Mouse (Mus musculus) C2C12 (cell line): ENCODE data around the gene Smarca4. TPM values are rescaled to one million over a fixed set of nuclear protein-coding genes. Genes with fewer than 3 reads are reported as not detected.
"Not testable (repeated sequence)": the region's sequence is repeated elsewhere in the genome, so short reads cannot be mapped to it uniquely, and the experiment has no call there.

Experiments used
- H3K27me3 ChIP-seq: one replicate; pipeline ENCODE4 v1.6.1; 2011; ENCODE audit not compliant: control insufficient read depth, insufficient read depth, insufficient read length
- H3K36me3 ChIP-seq: one replicate; pipeline ENCODE4 v1.6.1; 2011; ENCODE audit not compliant: control insufficient read depth, insufficient read depth
- H3K4me3 ChIP-seq: one replicate; pipeline ENCODE4 v1.5.1; 2011; ENCODE audit warnings: mild to moderate bottlenecking, control low read depth; ENCODE audit not compliant: poor library complexity, insufficient read depth, severe bottlenecking
- H3K79me2 ChIP-seq: one replicate; pipeline ENCODE4 v1.6.1; 2011; ENCODE audit not compliant: control insufficient read depth, insufficient read depth
- H3K79me3 ChIP-seq: one replicate; pipeline ENCODE4 v1.6.1; 2011; ENCODE audit warnings: low read depth, control low read depth
- H3ac ChIP-seq: one replicate; pipeline ENCODE3; 2011; ENCODE audit warnings: low read depth; ENCODE audit not compliant: control insufficient read depth, insufficient read length
- CEBPB ChIP-seq: IDR thresholded peaks from one replicate; pipeline ENCODE4 v1.6.1; 2011; ENCODE audit warnings: low read depth, mild to moderate bottlenecking, control low read depth, moderate library complexity
- CTCF ChIP-seq: IDR thresholded peaks from one replicate; pipeline ENCODE4 v1.5.1; 2011; ENCODE audit not compliant: control insufficient read depth, insufficient read depth, insufficient read length
- FOSL1 ChIP-seq: IDR thresholded peaks from one replicate; pipeline ENCODE4 v1.8.0; 2011; ENCODE audit warnings: mild to moderate bottlenecking, low read length; ENCODE audit not compliant: poor library complexity, insufficient read depth, severe bottlenecking
- MAX ChIP-seq: IDR thresholded peaks from one replicate; pipeline ENCODE4 v1.6.1; 2011; ENCODE audit warnings: mild to moderate bottlenecking, control low read depth
- MYOD1 ChIP-seq: IDR thresholded peaks from one replicate; pipeline ENCODE4 v1.6.1; 2011; ENCODE audit warnings: low read depth; ENCODE audit not compliant: control insufficient read depth, insufficient read length
- MYOG ChIP-seq: IDR thresholded peaks from one replicate; pipeline ENCODE4 v1.6.1; 2011; ENCODE audit not compliant: control insufficient read depth, insufficient read length; ENCODE audit errors: extremely low read depth
- USF1 ChIP-seq: IDR thresholded peaks from one replicate; pipeline ENCODE4 v1.6.1; 2011; ENCODE audit warnings: low read depth, mild to moderate bottlenecking, control low read depth, moderate library complexity
- polyA plus RNA-seq: library from polyadenylated mRNA; unstranded; fragments of >200 nt; fragmentation: generic; extraction: Trizol; gene quantifications from one replicate; pipeline ENCODE4 v1.2.1, GENCODE M21; 2012; ENCODE audit warnings: missing spikeins

Gene Smarca4
- polyA plus RNA-seq, 1 experiment = 72.2 TPM

DNA sequence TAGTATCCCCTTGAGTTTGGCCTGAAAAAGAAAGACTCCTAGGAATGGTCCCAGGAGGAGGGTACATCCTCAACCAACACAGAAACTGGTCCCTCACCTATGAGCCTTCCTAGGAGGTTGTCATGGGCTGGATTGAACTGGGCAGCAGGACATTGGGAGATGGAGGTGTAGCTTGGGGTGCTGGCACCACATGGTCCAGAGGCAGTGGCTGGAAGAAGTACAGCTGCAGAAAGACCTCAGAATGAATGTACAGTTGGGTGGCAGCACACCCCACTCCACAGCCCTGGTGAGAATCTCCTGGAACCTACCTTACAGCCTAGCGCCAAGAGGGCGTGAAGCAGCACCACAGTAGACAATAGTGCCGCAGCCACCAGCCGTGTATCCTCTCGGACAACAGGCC, 26.4 kb upstream of the Smarca4 start:
- Histone ChIP-seq H3ac (no peak overlapping the region), H3K27me3 (no peaks in the 10 kb centered on the region), H3K79me2 (peaks cover 17% of the 10 kb centered on the region), H3K79me3 (peaks cover 11% of the 10 kb centered on the region), H3K4me3 (no peak overlapping the region), H3K36me3 (peaks cover 44% of the 10 kb centered on the region)
- TF ChIP-seq MYOD1 (no peak), CTCF (no peak), FOSL1 (no peak)

DNA sequence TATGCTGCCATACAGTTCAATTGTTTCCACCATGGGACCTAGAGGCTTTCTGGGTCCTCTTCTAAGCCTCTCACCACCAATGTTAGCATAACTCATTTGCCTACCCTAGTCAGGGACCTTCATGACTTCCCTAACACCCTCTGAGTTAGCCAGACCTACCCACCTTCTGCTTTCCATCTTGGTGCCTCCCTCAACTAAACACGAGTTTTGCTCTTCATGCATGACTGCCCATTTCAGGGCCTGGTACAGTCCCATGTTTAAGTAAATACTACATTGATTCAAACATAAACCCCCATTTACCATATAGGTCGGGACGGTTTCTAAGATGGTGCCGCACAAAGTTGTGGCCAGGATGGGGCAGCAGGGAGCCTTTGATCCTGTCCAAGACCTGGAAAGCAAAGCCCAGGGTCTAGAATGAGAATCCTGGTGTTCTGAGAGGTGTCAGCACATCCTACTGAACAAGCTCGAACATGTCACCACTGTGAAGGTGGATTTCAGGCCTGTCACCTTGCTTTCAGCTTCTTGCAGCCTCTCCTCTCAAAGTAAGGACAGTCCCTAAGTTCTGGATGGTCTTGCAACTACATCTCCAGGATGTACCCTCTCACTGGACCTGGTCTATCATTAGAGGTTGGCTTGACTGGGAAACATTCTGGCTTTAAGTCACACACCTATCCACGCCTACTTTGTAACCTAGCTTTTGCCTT, 24.7 kb upstream of the Smarca4 start:
- peaks cover 15% of the 10 kb centered on the region for H3K79me3 ChIP-seq
- peaks cover 28% of the 10 kb centered on the region for H3K79me2 ChIP-seq
- no peak overlapping the region for H3ac ChIP-seq
- H3K4me3 ChIP-seq = no peak overlapping the region
- H3K27me3 ChIP-seq = no peaks in the 10 kb centered on the region
- peaks cover 38% of the 10 kb centered on the region for H3K36me3 ChIP-seq
- TF ChIP-seq MYOG (no peak), USF1 (no peak), CEBPB (no peak), MYOD1 (no peak), MAX (no peak), CTCF (no peak), FOSL1 (no peak)

GRCm38 (mm10) chr9:21591831-21592702, 23.9 kb upstream of the Smarca4 start:
- Histone ChIP-seq H3K4me3 (peak overlapping the region; percentile 82), H3ac (peak overlapping the region; percentile 58), H3K36me3 (peaks cover 31% of the 10 kb centered on the region), H3K79me2 (peaks cover 28% of the 10 kb centered on the region), H3K79me3 (peaks cover 15% of the 10 kb centered on the region), H3K27me3 (no peaks in the 10 kb centered on the region)
- TF ChIP-seq MYOD1 (no peak), MAX (no peak), FOSL1 (no peak), CEBPB (no peak), USF1 (no peak)

DNA sequence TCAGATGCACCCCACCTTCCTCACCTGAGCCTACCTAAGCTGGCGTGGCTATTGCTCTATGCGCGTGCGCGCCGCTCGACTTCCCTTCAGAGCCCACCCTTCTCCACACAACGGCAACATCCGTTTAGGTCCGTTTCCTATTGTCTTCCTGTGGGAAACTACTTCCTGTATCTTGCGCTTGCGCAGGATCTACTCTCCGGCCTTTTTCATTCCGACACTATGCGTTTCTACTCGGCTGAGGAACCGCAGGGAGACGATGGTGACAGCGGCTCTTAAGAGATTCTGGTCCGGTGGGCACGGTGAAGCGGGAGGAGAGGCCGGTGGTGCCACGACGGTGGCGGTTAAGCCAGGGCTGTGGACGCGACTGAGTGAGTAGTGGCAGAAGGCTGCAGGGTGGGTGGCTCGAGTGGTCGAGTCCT, 23.3 kb upstream of the Smarca4 start, which contains the start of the genes Timm29 and Yipf2:
Gene Timm29, plus strand, starts transcription at position 20 of the 419 bp plus-strand sequence.
Gene Yipf2, minus strand, starts transcription at position 126 of the 419 bp plus-strand sequence.
- peaks cover 15% of the 10 kb centered on the region for H3K79me3 ChIP-seq
- H3K4me3 ChIP-seq = peak within 1 kb of the TSS; percentile 82
- TF ChIP-seq MAX (peak; percentile 54), MYOD1 (no peak)
- H3K27me3 ChIP-seq = no peaks in the 10 kb centered on the region
- H3K36me3 ChIP-seq = peaks cover 24% of the 10 kb centered on the region
- H3ac ChIP-seq = peak within 1 kb of the TSS; percentile 77
- H3K79me2 ChIP-seq = peaks cover 28% of the 10 kb centered on the region

DNA sequence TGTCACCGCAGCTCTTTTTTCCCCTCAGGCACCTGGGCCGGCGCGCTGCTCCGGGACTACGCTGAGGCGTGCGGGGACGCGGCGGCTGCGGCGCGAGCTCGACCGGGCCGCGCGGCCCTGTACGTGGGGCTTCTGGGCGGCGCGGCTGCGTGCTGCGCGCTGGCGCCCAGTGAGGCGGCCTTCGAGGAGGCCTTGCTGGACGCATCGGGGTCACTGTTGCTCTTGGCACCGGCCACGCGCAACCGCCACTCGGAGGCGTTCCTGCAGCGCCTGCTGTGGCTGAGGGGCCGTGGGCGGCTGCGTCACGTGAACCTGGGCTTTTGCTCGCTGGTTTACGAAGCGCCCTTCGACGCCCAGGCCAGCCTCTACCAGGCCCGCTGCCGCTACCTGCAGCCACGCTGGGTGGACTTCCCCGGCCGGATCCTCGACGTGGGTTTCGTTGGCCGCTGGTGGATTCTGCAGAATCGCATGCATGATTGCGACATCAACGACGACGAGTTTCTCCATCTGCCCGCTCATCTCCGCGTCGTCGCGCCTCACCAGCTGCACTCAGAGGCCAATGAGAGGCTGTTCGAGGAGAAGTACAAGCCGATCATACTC, 22.7 kb upstream of the Smarca4 start:
- Histone ChIP-seq H3K27me3 (no peaks in the 10 kb centered on the region), H3ac (peak overlapping the region; percentile 77), H3K79me3 (peaks cover 15% of the 10 kb centered on the region), H3K79me2 (peaks cover 28% of the 10 kb centered on the region), H3K4me3 (peak overlapping the region; percentile 82), H3K36me3 (peaks cover 23% of the 10 kb centered on the region)
- TF ChIP-seq FOSL1 = no peak
- TF ChIP-seq USF1 = peak; percentile 43
- TF ChIP-seq CEBPB = peak; percentile 63

DNA sequence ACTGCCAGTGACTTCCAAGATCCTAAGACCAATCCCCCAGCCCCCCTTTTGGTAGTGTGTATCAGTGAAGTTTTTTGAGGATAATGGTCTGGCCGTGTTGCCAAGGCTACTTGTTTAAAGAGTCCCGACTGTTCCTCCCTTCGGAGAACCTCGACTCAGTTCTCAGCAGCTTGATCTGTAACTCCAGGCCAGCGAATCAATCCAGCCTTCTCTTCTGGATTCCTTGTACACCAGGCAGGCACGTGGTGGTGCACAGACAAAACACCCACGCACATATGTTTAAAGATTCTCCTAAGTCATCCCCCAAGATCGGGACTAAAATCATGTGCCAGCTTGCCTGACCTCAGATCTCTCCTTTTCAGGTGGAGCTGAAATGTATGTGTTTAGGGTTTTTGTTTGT, 21.6 kb upstream of the Smarca4 start:
- Histone ChIP-seq H3K79me2 (peaks cover 28% of the 10 kb centered on the region), H3K79me3 (peaks cover 15% of the 10 kb centered on the region), H3K36me3 (peaks cover 18% of the 10 kb centered on the region)
- not testable (repeated sequence) for H3ac ChIP-seq, H3K4me3 ChIP-seq, H3K27me3 ChIP-seq
